ENCODE assay signal across 9 mouse cellular contexts in genomic region chr19:46510824-46511223, GRCm38 (mm10). TPM values are rescaled to one million over a fixed set of nuclear protein-coding genes. Genes with fewer than 3 reads are reported as not detected.
DNase-seq lines count a peak whose midpoint lies in the region; ATAC-seq and TF ChIP-seq lines count a peak whose summit lies in the region.
"Had no signal": no experiment of that assay in that cellular context is flagged by ENCODE, and none has a peak within 500 bp of the region (broad histone marks: within the 10 kb centered on the region; RNA-seq: fewer than 3 reads in every experiment).

No protein-coding gene starts in this region.

- peak; percentile 56 for TF ChIP-seq CTCF in gastrocnemius, adult 2 months (IDR thresholded peaks at IDR 0.05)
- TF ChIP-seq CTCF in midbrain, postnatal 0 days (IDR thresholded peaks at IDR 0.05), result peak; percentile 63
- TF ChIP-seq CTCF in stomach, postnatal 0 days (IDR thresholded peaks at IDR 0.05; ENCODE audit: low read depth), result peak; percentile 76

- no peak overlapping the region for H3K9ac ChIP-seq in midbrain, postnatal 0 days (replicated peaks; ENCODE audit: low read length, poor library complexity, severe bottlenecking)
- no peak overlapping the region for H3K9ac ChIP-seq in midbrain, embryonic 11.5 days (ENCODE audit: low read length)
- 0 out of 2 replicates have a peak overlapping the region, but pooled peaks have one; percentile 23 for H3K9ac ChIP-seq in stomach, postnatal 0 days (ENCODE audit: low read length)
- H3K9ac ChIP-seq: limb, embryonic 13.5 days had no signal

- H3K4me3 ChIP-seq in gastrocnemius, adult 2 months, result peak overlapping the region; percentile 28
- no peak overlapping the region for H3K4me3 ChIP-seq in midbrain, postnatal 0 days (ENCODE audit: low read depth, low read length)
- H3K4me3 ChIP-seq in midbrain, embryonic 11.5 days (ENCODE audit: low read depth, low read length), result no peak overlapping the region
- H3K4me3 ChIP-seq in stomach, postnatal 0 days (ENCODE audit: low read depth, low read length), result no peak overlapping the region
- H3K4me3 ChIP-seq: limb, embryonic 13.5 days had no signal

- ATAC-seq in midbrain, postnatal 0 days (ENCODE audit: low FRiP score), result no peak
- no peak for ATAC-seq in midbrain, embryonic 11.5 days (ENCODE audit: low FRiP score)
- peak; percentile 65 for ATAC-seq in inflammation-experienced regulatory T-cells, adult 6 months
- 0 out of 2 replicates have a peak, but pooled peaks have one; percentile 16 for ATAC-seq in stomach, postnatal 0 days (ENCODE audit: low FRiP score, low TSS enrichment)

- peaks cover 36% of the 10 kb centered on the region for H3K36me3 ChIP-seq in midbrain, postnatal 0 days (ENCODE audit: insufficient read depth, low read length)
- peaks cover 34% of the 10 kb centered on the region for H3K36me3 ChIP-seq in midbrain, embryonic 11.5 days (ENCODE audit: control insufficient read depth, insufficient read depth, low read length)
- peaks cover 40% of the 10 kb centered on the region for H3K36me3 ChIP-seq in stomach, postnatal 0 days (ENCODE audit: control insufficient read depth, insufficient read depth, low read length)

- 56% methylated on average over 3 of the region's 3 CpGs for WGBS in midbrain, postnatal 0 days
- 70% methylated on average over 3 of the region's 3 CpGs for WGBS in midbrain, embryonic 11.5 days
- 47% methylated on average over 3 of the region's 3 CpGs for WGBS in stomach, postnatal 0 days

- peaks cover 24% of the 10 kb centered on the region for H3K4me1 ChIP-seq in midbrain, postnatal 0 days (ENCODE audit: insufficient read depth, low read length)
- H3K4me1 ChIP-seq in midbrain, embryonic 11.5 days (ENCODE audit: control insufficient read depth, insufficient read depth, low read length), result peaks cover 35% of the 10 kb centered on the region
- peaks cover 29% of the 10 kb centered on the region for H3K4me1 ChIP-seq in stomach, postnatal 0 days (replicated peaks; ENCODE audit: control insufficient read depth, insufficient read depth)

- intact Hi-C loops in gastrocnemius, adult 2 months (cut with DNase I), result no loop called here
- intact Hi-C loops in gastrocnemius, postnatal 36 days (cut with DNase I), result no loop called here

- H3K4me2 ChIP-seq in midbrain, postnatal 0 days (ENCODE audit: low read depth, low read length, poor library complexity, severe bottlenecking), result no peak overlapping the region
- H3K4me2 ChIP-seq in midbrain, embryonic 11.5 days, result no peak overlapping the region
- no peak overlapping the region; the same call in 1 of the 2 replicates for H3K4me2 ChIP-seq in stomach, postnatal 0 days (replicated peaks; ENCODE audit: low read depth)
- H3K4me2 ChIP-seq: limb, embryonic 13.5 days had no signal

- no peaks in the 10 kb centered on the region for H3K27me3 ChIP-seq in midbrain, postnatal 0 days (ENCODE audit: insufficient read depth, low read length)
- H3K27me3 ChIP-seq in midbrain, embryonic 11.5 days (ENCODE audit: control insufficient read depth, insufficient read depth, low read length), result no peaks in the 10 kb centered on the region
- H3K27me3 ChIP-seq in stomach, postnatal 0 days (ENCODE audit: control insufficient read depth, insufficient read depth, low read length), result no peaks in the 10 kb centered on the region
- H3K27me3 ChIP-seq: limb, embryonic 13.5 days had no signal

- H3K9me3 ChIP-seq in midbrain, postnatal 0 days (ENCODE audit: low read length), result no peaks in the 10 kb centered on the region
- H3K9me3 ChIP-seq in midbrain, embryonic 11.5 days (ENCODE audit: control insufficient read depth, low read length), result no peaks in the 10 kb centered on the region
- H3K9me3 ChIP-seq in stomach, postnatal 0 days (ENCODE audit: control insufficient read depth, low read length), result no peaks in the 10 kb centered on the region
- H3K9me3 ChIP-seq: limb, embryonic 13.5 days had no signal

- peak; percentile 18 for DNase-seq in gastrocnemius, adult 2 months
- DNase-seq in gastrocnemius, postnatal 36 days, result no peak
- DNase-seq in midbrain, postnatal 0 days (ENCODE audit: low spot score), result no peak
- DNase-seq in midbrain, embryonic 11.5 days (ENCODE audit: low spot score, missing footprints), result no peak
- peak; percentile 47 for DNase-seq in stomach, postnatal 0 days (ENCODE audit: low spot score)
- DNase-seq in Muller cell, postnatal 12 days (ENCODE audit: inconsistent ontology term), result no peak
- DNase-seq in gastrocnemius, adult 8-10 months (ENCODE audit: low spot score in 2 of 2), result no peak

- TF ChIP-seq EP300 in stomach, postnatal 0 days (optimal IDR thresholded peaks at IDR 0.05), result no peak

- peak overlapping the region; percentile 99 for H3K27ac ChIP-seq in gastrocnemius, adult 2 months
- H3K27ac ChIP-seq in midbrain, postnatal 0 days (ENCODE audit: low read depth, low read length), result no peak overlapping the region
- H3K27ac ChIP-seq in midbrain, embryonic 11.5 days (ENCODE audit: low read depth, low read length), result no peak overlapping the region
- H3K27ac ChIP-seq in stomach, postnatal 0 days (replicated peaks), result peak overlapping the region; percentile 100
- H3K27ac ChIP-seq: limb, embryonic 13.5 days had no signal

RNA-seq across cellular contexts. Expression of gene Trim8, which starts 9.3 kb away (rescaled TPM):
- 10 to 100 TPM; 20.2 to 20.7 TPM for total RNA-seq in gastrocnemius, adult 2 months (2021)
- 10 to 100 TPM; 19.0 to 19.2 TPM for total RNA-seq in gastrocnemius, postnatal 36 days (2021)
- 96.6 and 103 TPM in 2 replicates for total RNA-seq in midbrain, postnatal 0 days (2014; rRNA removed)
- polyA plus RNA-seq in midbrain, postnatal 0 days (2015; fragmentation: Nextera tagmentation; extraction: Ambion mirVana), result 27.8 and 30.4 TPM in 2 replicates
- 28.6 and 31.7 TPM in 2 replicates for polyA plus RNA-seq in midbrain, embryonic 11.5 days (2014; fragmentation: Nextera tagmentation; extraction: Ambion mirVana)
- polyA plus RNA-seq in inflammation-experienced regulatory T-cells, adult 6 months (2017; shearing (Covaris generic)), result 10 to 100 TPM; 24.1 to 26.3 (median 25.9) TPM
- 15.1 and 16.4 TPM in 2 replicates for polyA plus RNA-seq in stomach, postnatal 0 days (2015; fragmentation: Nextera tagmentation; extraction: Ambion mirVana)
- total RNA-seq in gastrocnemius, adult 8-10 months (2022), result 10 to 100 TPM; 22.0 to 24.0 (median 22.7) TPM

Comparison
In these comparisons a context has a peak if more than half of its experiments do, and no peak if none do; other contexts are left out.
1. DNase-seq: peak in gastrocnemius, adult 2 months (single experiment) and stomach, postnatal 0 days (single experiment); none in gastrocnemius, postnatal 36 days (0 of 2), midbrain, postnatal 0 days (single experiment), midbrain, embryonic 11.5 days (single experiment), Muller cell, postnatal 12 days (single experiment) and gastrocnemius, adult 8-10 months (0 of 2).
2. H3K27ac ChIP-seq: peak in gastrocnemius, adult 2 months (single experiment) and stomach, postnatal 0 days (single experiment); none in midbrain, postnatal 0 days (single experiment) and midbrain, embryonic 11.5 days (single experiment).
3. ATAC-seq: peak in inflammation-experienced regulatory T-cells, adult 6 months (single experiment) and stomach, postnatal 0 days (single experiment); none in midbrain, postnatal 0 days (single experiment) and midbrain, embryonic 11.5 days (single experiment).
4. Peak in every context shown above with its lines, with median percentiles within 50 percentile points of each other: CTCF ChIP-seq.